Comparison of ENCODE assay signal across 16 mouse cellular contexts in genomic region chr14:58567472-58567871, GRCm38 (mm10).
"Had no signal": no experiment of that assay in that cellular context is flagged by ENCODE, and none has a peak within 500 bp of the region (broad histone marks: within the 10 kb centered on the region; RNA-seq: fewer than 3 reads in every experiment).

No protein-coding gene starts in this region.

- H3K4me3 ChIP-seq: neural tube, embryonic 13.5 days; neural tube, embryonic 15.5 days; stomach, embryonic 15.5 days had no signal

- DNase-seq: retina, postnatal 1 day; right cerebral cortex, adult 18-20 months; right cerebral cortex, postnatal 14 days; right cerebral cortex, postnatal 25 days; right cerebral cortex, postnatal 4 days; spleen, adult 18-20 months; thymus, adult 18-20 months; thymus, adult 2 months; thymus, postnatal 14 days; thymus, postnatal 25 days; thymus, postnatal 36 days; thymus, postnatal 4 days had no signal

- H3K27ac ChIP-seq: neural tube, embryonic 13.5 days; neural tube, embryonic 15.5 days; stomach, embryonic 15.5 days; stomach, postnatal 0 days had no signal

- H3K27me3 ChIP-seq: neural tube, embryonic 13.5 days; neural tube, embryonic 15.5 days; stomach, embryonic 15.5 days had no signal

- H3K9me3 ChIP-seq: neural tube, embryonic 13.5 days; neural tube, embryonic 15.5 days; stomach, embryonic 15.5 days had no signal

- H3K36me3 ChIP-seq: neural tube, embryonic 13.5 days; neural tube, embryonic 15.5 days; stomach, embryonic 15.5 days had no signal

- H3K9ac ChIP-seq: neural tube, embryonic 13.5 days; neural tube, embryonic 15.5 days; stomach, embryonic 15.5 days had no signal

- H3K4me2 ChIP-seq: neural tube, embryonic 13.5 days; neural tube, embryonic 15.5 days; stomach, embryonic 15.5 days had no signal

- H3K4me1 ChIP-seq: neural tube, embryonic 13.5 days; neural tube, embryonic 15.5 days; stomach, embryonic 15.5 days had no signal
